Mouse (Mus musculus) megakaryocyte, embryonic 14.5 days (primary cell): ENCODE results near the gene Jhy. TPM values are rescaled to one million over a fixed set of nuclear protein-coding genes. Genes with fewer than 3 reads are reported as not detected.

ENCODE experiments used
- H3K27me3 ChIP-seq: replicated peaks from 2 replicates; pipeline ENCODE3; 2012; ENCODE audit warnings: inconsistent platforms
- H3K36me3 ChIP-seq: replicated peaks from 2 replicates; pipeline ENCODE3; 2012; ENCODE audit warnings: low read length, inconsistent platforms, mixed read lengths
- H3K4me1 ChIP-seq: 2 replicates; pipeline ENCODE4 v1.6.1; 2012; ENCODE audit warnings: inconsistent platforms
- H3K4me3 ChIP-seq: replicated peaks from 2 replicates; pipeline ENCODE3; 2012; ENCODE audit warnings: moderate library complexity, mild to moderate bottlenecking, inconsistent platforms
- H3K9me3 ChIP-seq: 2 replicates; pipeline ENCODE4 v1.6.1; 2012; ENCODE audit warnings: inconsistent platforms
- FLI1 ChIP-seq: IDR thresholded peaks from 2 replicates; pipeline ENCODE4 v1.6.1; 2012; ENCODE audit warnings: low read length, inconsistent platforms, mixed read lengths
- GATA1 ChIP-seq: IDR thresholded peaks from 3 replicates; pipeline ENCODE4 v1.6.1; 2012; ENCODE audit warnings: mixed read lengths, low read length, inconsistent platforms, borderline replicate concordance
- polyA plus RNA-seq: library from polyadenylated mRNA; stranded (reverse); fragments of >175 nt; gene quantifications from 2 replicates; pipeline ENCODE4 v1.2.3, GENCODE M21; 2012; ENCODE audit warnings: low replicate concordance; ENCODE audit not compliant: insufficient read depth

Gene Jhy
- polyA plus RNA-seq, 1 experiment: 1.1 TPM

GRCm38 (mm10) chr9:40927351-40927980 is 36.5 kb downstream of the Jhy start:
- TF ChIP-seq GATA1 (no peak), FLI1 (no peak)
- Histone ChIP-seq H3K36me3 (no peaks in the 10 kb centered on the region), H3K4me3 (no peak overlapping the region), H3K4me1 (peaks cover 4% of the 10 kb centered on the region), H3K27me3 (peaks cover 7% of the 10 kb centered on the region), H3K9me3 (no peaks in the 10 kb centered on the region)

GRCm38 (mm10) chr9:40917871-40918613 is 45.9 kb downstream of the Jhy start:
- peaks cover 20% of the 10 kb centered on the region for H3K27me3 ChIP-seq
- TF ChIP-seq FLI1: no peak
- TF ChIP-seq GATA1: no peak
- no peaks in the 10 kb centered on the region for H3K9me3 ChIP-seq
- H3K4me1 ChIP-seq: no peaks in the 10 kb centered on the region
- no peaks in the 10 kb centered on the region for H3K36me3 ChIP-seq
- no peak overlapping the region for H3K4me3 ChIP-seq

GRCm38 (mm10) chr9:40908915-40909314 is 55.0 kb downstream of the Jhy start:
- TF ChIP-seq FLI1: no peak
- Histone ChIP-seq H3K4me1 (no peaks in the 10 kb centered on the region), H3K27me3 (peaks cover 24% of the 10 kb centered on the region), H3K36me3 (no peaks in the 10 kb centered on the region), H3K4me3 (no peak overlapping the region), H3K9me3 (no peaks in the 10 kb centered on the region)

GRCm38 (mm10) chr9:40908411-40908810 is 55.5 kb downstream of the Jhy start:
- H3K27me3 ChIP-seq: peaks cover 22% of the 10 kb centered on the region
- H3K9me3 ChIP-seq: no peaks in the 10 kb centered on the region
- TF ChIP-seq GATA1 (no peak), FLI1 (no peak)
- no peaks in the 10 kb centered on the region for H3K4me1 ChIP-seq
- no peak overlapping the region for H3K4me3 ChIP-seq
- no peaks in the 10 kb centered on the region for H3K36me3 ChIP-seq

- no peaks in the 10 kb centered on the region for H3K36me3 ChIP-seq
- no peak overlapping the region for H3K4me3 ChIP-seq
- peaks cover 22% of the 10 kb centered on the region for H3K27me3 ChIP-seq
- H3K9me3 ChIP-seq: no peaks in the 10 kb centered on the region
- no peak for TF ChIP-seq FLI1
- no peak for TF ChIP-seq GATA1
- no peaks in the 10 kb centered on the region for H3K4me1 ChIP-seq
Observed at GRCm38 (mm10) chr9:40907413-40907812, 56.5 kb downstream of the Jhy start.

- H3K9me3 ChIP-seq: no peaks in the 10 kb centered on the region
- peaks cover 33% of the 10 kb centered on the region for H3K27me3 ChIP-seq
- H3K4me3 ChIP-seq: no peak overlapping the region
- H3K36me3 ChIP-seq: no peaks in the 10 kb centered on the region
- TF ChIP-seq GATA1: no peak
- TF ChIP-seq FLI1: no peak
- no peaks in the 10 kb centered on the region for H3K4me1 ChIP-seq
Observed at GRCm38 (mm10) chr9:40892456-40892855, 71.5 kb downstream of the Jhy start.

GRCm38 (mm10) chr9:40889389-40889788 is 74.5 kb downstream of the Jhy start:
- no peak overlapping the region for H3K4me3 ChIP-seq
- no peaks in the 10 kb centered on the region for H3K9me3 ChIP-seq
- no peaks in the 10 kb centered on the region for H3K36me3 ChIP-seq
- H3K4me1 ChIP-seq: no peaks in the 10 kb centered on the region
- TF ChIP-seq FLI1 (no peak), GATA1 (no peak)
- H3K27me3 ChIP-seq: peaks cover 42% of the 10 kb centered on the region

- Histone ChIP-seq H3K4me1 (no peaks in the 10 kb centered on the region), H3K27me3 (peaks cover 52% of the 10 kb centered on the region), H3K36me3 (no peaks in the 10 kb centered on the region), H3K4me3 (no peak overlapping the region), H3K9me3 (no peaks in the 10 kb centered on the region)
- TF ChIP-seq GATA1: no peak
- TF ChIP-seq FLI1: no peak
Observed at GRCm38 (mm10) chr9:40885669-40886068, 78.2 kb downstream of the Jhy start.

GRCm38 (mm10) chr9:40878998-40879397 is 84.9 kb downstream of the Jhy start:
- Histone ChIP-seq H3K27me3 (peaks cover 76% of the 10 kb centered on the region), H3K9me3 (0 out of 2 replicates have a peak, but pooled peaks cover 3% of the 10 kb centered on the region), H3K4me1 (peaks cover 12% of the 10 kb centered on the region), H3K4me3 (no peak overlapping the region), H3K36me3 (no peaks in the 10 kb centered on the region)
- no peak for TF ChIP-seq FLI1

- no peak overlapping the region for H3K4me3 ChIP-seq
- TF ChIP-seq GATA1 (no peak), FLI1 (no peak)
- H3K27me3 ChIP-seq: peaks cover 82% of the 10 kb centered on the region
- 0 out of 2 replicates have a peak, but pooled peaks cover 3% of the 10 kb centered on the region for H3K9me3 ChIP-seq
- no peaks in the 10 kb centered on the region for H3K36me3 ChIP-seq
- H3K4me1 ChIP-seq: peaks cover 14% of the 10 kb centered on the region
Observed at GRCm38 (mm10) chr9:40878291-40878945, 85.5 kb downstream of the Jhy start.
